Comparison of ENCODE assay signal across 8 mouse cellular contexts in the genomic region with DNA sequence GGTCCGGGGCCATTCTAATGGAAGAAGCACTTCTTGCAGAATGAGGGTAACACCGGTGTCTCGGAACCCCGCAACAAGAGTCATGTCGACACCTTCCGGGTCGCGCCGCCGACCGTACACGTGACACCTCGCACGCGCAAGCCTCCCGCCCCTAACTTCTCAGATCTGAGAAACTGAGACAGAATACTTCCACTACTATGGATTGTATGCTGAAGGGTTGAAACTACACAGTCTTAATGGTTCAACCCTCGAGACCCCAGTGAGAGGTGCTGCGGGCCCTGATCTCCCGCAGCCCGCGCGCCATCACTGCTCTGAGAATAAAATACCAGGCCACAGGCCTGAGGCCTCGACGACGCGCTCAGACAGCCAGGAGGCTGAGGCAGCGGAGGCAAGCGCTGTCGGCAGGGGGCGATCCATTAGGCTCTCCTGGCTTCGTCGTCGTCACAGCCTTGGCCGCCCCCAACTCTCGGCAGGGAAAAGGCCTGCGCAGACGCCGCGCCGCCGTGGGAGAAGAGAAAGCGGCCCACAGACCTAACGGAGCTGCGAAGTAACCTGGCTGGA. TPM values are rescaled to one million over a fixed set of nuclear protein-coding genes. Genes with fewer than 3 reads are reported as not detected.
A peak's percentile ranks its signal among the peaks of the same experiment; 100 is the strongest.
DNase-seq lines count a peak whose midpoint lies in the region; ATAC-seq and TF ChIP-seq lines count a peak whose summit lies in the region.

No protein-coding gene starts in this region.

- peak; percentile 20; the same call in 1 of the 2 replicates for TF ChIP-seq CTCF in cortical plate, adult 2 months (IDR thresholded peaks at IDR 0.05; ENCODE audit: extremely low read depth, insufficient read depth, low read length)

- H3K4me1 ChIP-seq in cortical plate, adult 2 months (ENCODE audit: control insufficient read depth, insufficient read depth, low read length), result peaks cover 6% of the 10 kb centered on the region; the same call in 1 of the 2 replicates
- H3K4me1 ChIP-seq in intestine, embryonic 16.5 days (ENCODE audit: control insufficient read depth, insufficient read depth, low read length), result peaks cover 22% of the 10 kb centered on the region
- peaks cover 37% of the 10 kb centered on the region for H3K4me1 ChIP-seq in midbrain, embryonic 10.5 days

- WGBS in intestine, embryonic 16.5 days, result under 1% methylated on average over 44 of the region's 44 CpGs
- WGBS in midbrain, embryonic 10.5 days, result under 1% methylated on average over 44 of the region's 44 CpGs

- no peaks in the 10 kb centered on the region for H3K27me3 ChIP-seq in intestine, embryonic 16.5 days (replicated peaks; ENCODE audit: control insufficient read depth, insufficient read depth, low read length)
- H3K27me3 ChIP-seq in midbrain, embryonic 10.5 days (ENCODE audit: low read depth, poor library complexity, severe bottlenecking), result no peaks in the 10 kb centered on the region

- peak overlapping the region; percentile 58 for H3K4me3 ChIP-seq in cortical plate, adult 2 months (ENCODE audit: insufficient read depth, low read length)
- H3K4me3 ChIP-seq in intestine, embryonic 16.5 days (ENCODE audit: low read length), result peak overlapping the region; percentile 90
- peak overlapping the region; percentile 92 for H3K4me3 ChIP-seq in midbrain, embryonic 10.5 days

- TF ChIP-seq POLR2A in cortical plate, adult 2 months (IDR thresholded peaks at IDR 0.05; ENCODE audit: extremely low read depth, insufficient read depth, low read length), result peak; percentile 31; the same call in 1 of the 2 replicates

- peak overlapping the region; percentile 73 for H3K27ac ChIP-seq in cortical plate, adult 2 months (ENCODE audit: insufficient read depth, low read length)
- H3K27ac ChIP-seq in intestine, embryonic 16.5 days (ENCODE audit: low read length), result peak overlapping the region; percentile 95
- H3K27ac ChIP-seq in midbrain, embryonic 10.5 days (replicated peaks), result peak overlapping the region; percentile 99

- peak overlapping the region; percentile 100 for H3K9ac ChIP-seq in intestine, embryonic 16.5 days (ENCODE audit: low read depth, low read length)

- ATAC-seq in cerebellum, adult (ENCODE audit: insufficient number of reproducible peaks, low FRiP score, low TSS enrichment), result peak; percentile 58; the same call in 1 of the 2 replicates
- peak; percentile 80 for ATAC-seq in intestine, embryonic 16.5 days

- H3K4me2 ChIP-seq in intestine, embryonic 16.5 days (ENCODE audit: low read depth, low read length), result peak overlapping the region; percentile 65

- intact Hi-C loops in gastrocnemius, postnatal 14 days (cut with DNase I; ENCODE audit: low total_unique reads), result no loop called here
- intact Hi-C loops in left cerebral cortex, postnatal 36 days (cut with DNase I), result loop anchor here (1.0 kb wide), 1 partner anchor 75 kb away; no protein-coding TSS in a partner anchor

- no peak for DNase-seq in cerebellum, adult 11-12 months
- peak; percentile 59 for DNase-seq in gastrocnemius, postnatal 14 days
- DNase-seq in left cerebral cortex, postnatal 36 days (ENCODE audit: low spot score in 2 of 2), result peak; percentile 77 to 78
- DNase-seq in midbrain, embryonic 10.5 days (ENCODE audit: low spot score), result no peak
- DNase-seq in spleen, adult 18-20 months, result peak; percentile 51 to 61

- H3K36me3 ChIP-seq in intestine, embryonic 16.5 days (ENCODE audit: control insufficient read depth, insufficient read depth, low read length), result no peaks in the 10 kb centered on the region
- peaks cover 18% of the 10 kb centered on the region for H3K36me3 ChIP-seq in midbrain, embryonic 10.5 days

- no peaks in the 10 kb centered on the region for H3K9me3 ChIP-seq in intestine, embryonic 16.5 days (ENCODE audit: control insufficient read depth, low read length)
- no peaks in the 10 kb centered on the region for H3K9me3 ChIP-seq in midbrain, embryonic 10.5 days (replicated peaks)

RNA-seq across cellular contexts. Expression of a gene that starts 1.9 kb away (rescaled TPM):
- 146 and 158 TPM in 2 replicates for polyA plus RNA-seq in cortical plate, adult 2 months (2012; rRNA removed)
- 10 to 100 TPM; 58.8 to 69.1 TPM for total RNA-seq in gastrocnemius, postnatal 14 days (2021)
- 271 and 290 TPM in 2 replicates for polyA plus RNA-seq in intestine, embryonic 16.5 days (2015; fragmentation: Nextera tagmentation; extraction: Ambion mirVana)
- total RNA-seq in left cerebral cortex, postnatal 36 days (2021), result 100 to 1,000 TPM; 102 to 150 TPM
- polyA plus RNA-seq in midbrain, embryonic 10.5 days (2016; fragmentation: Nextera tagmentation; extraction: Ambion mirVana), result 511 and 521 TPM in 2 replicates

RNA-seq across cellular contexts. Expression of a gene that starts 33.7 kb away (rescaled TPM):
- 127 and 137 TPM in 2 replicates for polyA plus RNA-seq in cortical plate, adult 2 months (2012; rRNA removed)
- total RNA-seq in gastrocnemius, postnatal 14 days (2021), result 10 to 100 TPM; 76.0 to 78.6 TPM
- 50.4 and 54.7 TPM in 2 replicates for polyA plus RNA-seq in intestine, embryonic 16.5 days (2015; fragmentation: Nextera tagmentation; extraction: Ambion mirVana)
- 10 to 100 TPM; 90.2 to 97.0 TPM for total RNA-seq in left cerebral cortex, postnatal 36 days (2021)
- 35.5 and 39.5 TPM in 2 replicates for polyA plus RNA-seq in midbrain, embryonic 10.5 days (2016; fragmentation: Nextera tagmentation; extraction: Ambion mirVana)

RNA-seq across cellular contexts. Expression of a gene that starts 46.9 kb away (rescaled TPM):
- polyA plus RNA-seq in cortical plate, adult 2 months (2012; rRNA removed), result 0.42 TPM in 1 of 2 replicates, not detected in the other
- total RNA-seq in gastrocnemius, postnatal 14 days (2021), result not detected
- 0.60 and 1.1 TPM in 2 replicates for polyA plus RNA-seq in intestine, embryonic 16.5 days (2015; fragmentation: Nextera tagmentation; extraction: Ambion mirVana)
- under 1 TPM in 1 of 2 experiments, not detected in 1; 0.68 TPM for total RNA-seq in left cerebral cortex, postnatal 36 days (2021)
- polyA plus RNA-seq in midbrain, embryonic 10.5 days (2016; fragmentation: Nextera tagmentation; extraction: Ambion mirVana), result 0.22 and 0.30 TPM in 2 replicates

RNA-seq across cellular contexts. Expression of a gene that starts 55.9 kb away (rescaled TPM):
- polyA plus RNA-seq in cortical plate, adult 2 months (2012; rRNA removed), result 77.4 and 79.6 TPM in 2 replicates
- 10 to 100 TPM in 1 of 2 experiments, 1 to 10 TPM in 1; 9.9 to 13.1 TPM for total RNA-seq in gastrocnemius, postnatal 14 days (2021)
- 38.1 and 39.6 TPM in 2 replicates for polyA plus RNA-seq in intestine, embryonic 16.5 days (2015; fragmentation: Nextera tagmentation; extraction: Ambion mirVana)
- total RNA-seq in left cerebral cortex, postnatal 36 days (2021), result 10 to 100 TPM; 43.6 to 46.6 TPM
- polyA plus RNA-seq in midbrain, embryonic 10.5 days (2016; fragmentation: Nextera tagmentation; extraction: Ambion mirVana), result 54.3 and 67.0 TPM in 2 replicates

Comparison
In these comparisons a context has a peak if more than half of its experiments do, and no peak if none do; other contexts are left out.
1. DNase-seq: peak in gastrocnemius, postnatal 14 days (single experiment), left cerebral cortex, postnatal 36 days (2 of 2) and spleen, adult 18-20 months (2 of 2); none in cerebellum, adult 11-12 months (single experiment) and midbrain, embryonic 10.5 days (single experiment).
2. Peak in every context shown above with its lines, with median percentiles within 50 percentile points of each other: H3K27ac ChIP-seq and H3K4me3 ChIP-seq.